Mouse (Mus musculus): ENCODE data around the gene Gpd2.

- TF ChIP-seq CTCF (IDR thresholded peaks at IDR 0.05; ENCODE audit: borderline replicate concordance, control insufficient read depth, extremely low read depth, insufficient read depth, low read length, poor library complexity) (no peak), POLR2A (IDR thresholded peaks at IDR 0.05; ENCODE audit: control insufficient read depth, extremely low read depth, insufficient read depth, low read length, poor library complexity) (no peak)
Measured at GRCm38 (mm10) chr2:57190884-57191283, 46.6 kb upstream of the Gpd2 start.
